Mouse (Mus musculus) right cerebral cortex, adult 18-20 months (tissue): ENCODE data around the gene Gm6588.
"Not testable (repeated sequence)": the region's sequence is repeated elsewhere in the genome, so short reads cannot be mapped to it uniquely, and the experiment has no call there.

Experiments used
- DNase-seq: peaks from one replicate; pipeline ENCODE4 v3.0.0; 2022; ENCODE audit warnings: mixed read lengths

The Gm6588 gene

DNA sequence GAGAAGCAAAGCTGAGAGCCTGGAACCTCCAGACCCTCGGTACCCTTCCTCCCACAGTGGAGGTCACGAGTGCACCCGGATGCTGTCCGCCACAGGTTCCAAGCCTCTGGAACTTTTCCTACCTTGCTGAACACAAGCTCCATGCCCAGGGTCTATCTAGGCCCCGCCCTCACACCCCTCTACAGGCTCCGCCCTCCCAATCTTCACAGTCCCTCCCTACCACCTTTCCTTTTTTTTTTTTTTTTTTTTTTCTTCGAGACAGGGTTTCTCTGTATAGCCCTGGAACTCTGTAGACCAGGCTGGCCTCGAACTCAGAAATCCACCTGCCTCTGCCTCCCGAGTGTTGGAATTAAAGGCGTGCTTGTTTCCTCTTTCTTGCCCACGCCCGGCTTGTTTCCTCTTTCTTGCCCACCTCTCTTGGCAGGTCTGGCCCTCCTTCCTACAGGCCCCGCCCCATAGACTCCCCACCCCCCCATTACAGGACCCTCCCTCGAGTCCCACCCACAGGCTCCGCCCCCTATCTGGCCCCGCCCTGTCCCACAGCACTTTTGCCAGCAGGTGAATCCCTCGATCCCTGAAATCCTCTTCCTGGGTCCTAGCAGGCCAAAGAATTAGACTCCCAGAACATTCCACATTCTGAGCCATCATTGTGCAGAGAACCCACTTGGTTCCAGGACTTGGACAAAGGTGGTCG is at the start of gene Gm6588:
Gm6588 (plus strand) TSS at position 680 of the 694 bp plus-strand sequence.
- no peak for DNase-seq

DNA sequence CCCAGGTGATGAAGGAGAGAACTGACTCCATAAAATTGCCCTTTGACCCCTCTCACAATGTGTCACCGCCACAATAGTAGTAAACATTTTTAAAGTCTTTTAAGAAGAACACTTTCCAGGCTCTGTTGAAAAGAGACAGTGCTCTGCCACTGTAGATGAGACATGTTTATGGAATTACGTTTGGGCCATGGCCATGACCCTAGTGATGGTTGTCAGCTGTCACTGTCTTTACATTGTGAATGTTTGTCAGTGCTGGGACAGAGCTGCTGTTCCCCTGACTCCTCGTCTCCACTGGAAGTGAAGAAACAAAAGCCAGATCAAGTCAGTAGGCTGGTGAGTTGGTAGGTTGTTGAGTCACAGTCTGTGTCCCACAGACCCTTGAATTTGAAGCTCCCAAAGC is 46.8 kb upstream of the Gm6588 start:
- DNase-seq: no peak

DNA sequence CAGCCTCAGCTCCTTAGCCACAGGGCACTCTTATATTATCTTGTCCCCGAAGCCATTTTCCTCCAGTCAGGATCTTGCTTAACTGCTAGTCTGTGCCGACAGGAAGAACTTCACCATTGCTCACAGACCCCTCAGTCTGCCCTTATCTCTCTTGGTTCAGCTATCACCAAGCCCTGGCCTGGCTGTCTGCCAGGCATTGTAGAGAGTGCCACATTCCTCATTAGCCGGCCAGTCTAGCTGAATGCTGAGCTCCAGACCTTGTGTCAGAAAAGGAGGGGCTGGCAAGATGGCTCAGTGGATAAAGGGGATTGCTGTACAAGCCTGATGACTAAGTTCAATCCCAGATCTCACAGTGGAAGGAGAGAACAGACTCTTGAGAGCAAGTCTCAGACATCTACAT is 43.2 kb upstream of the Gm6588 start:
- DNase-seq: no peak

DNA sequence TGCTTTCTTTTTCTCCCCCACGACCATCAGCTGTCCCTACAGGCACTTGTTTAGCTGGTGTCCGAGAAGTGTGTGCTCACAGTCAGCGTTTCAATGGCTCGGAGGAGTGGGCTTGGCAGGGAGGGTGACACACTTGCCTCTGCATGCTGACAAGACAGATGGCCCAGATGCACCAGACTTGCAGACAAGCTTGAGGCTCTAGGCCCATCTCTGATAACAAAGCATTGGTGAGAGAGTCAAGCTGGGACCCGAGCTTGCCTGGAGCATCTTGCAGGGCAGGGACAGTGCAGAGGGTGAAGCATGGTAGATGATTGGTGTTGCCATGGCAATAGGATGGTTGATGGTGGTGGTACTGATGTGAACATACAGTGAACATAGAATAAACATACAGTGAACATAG is 40.0 kb upstream of the Gm6588 start:
- DNase-seq: no peak

DNA sequence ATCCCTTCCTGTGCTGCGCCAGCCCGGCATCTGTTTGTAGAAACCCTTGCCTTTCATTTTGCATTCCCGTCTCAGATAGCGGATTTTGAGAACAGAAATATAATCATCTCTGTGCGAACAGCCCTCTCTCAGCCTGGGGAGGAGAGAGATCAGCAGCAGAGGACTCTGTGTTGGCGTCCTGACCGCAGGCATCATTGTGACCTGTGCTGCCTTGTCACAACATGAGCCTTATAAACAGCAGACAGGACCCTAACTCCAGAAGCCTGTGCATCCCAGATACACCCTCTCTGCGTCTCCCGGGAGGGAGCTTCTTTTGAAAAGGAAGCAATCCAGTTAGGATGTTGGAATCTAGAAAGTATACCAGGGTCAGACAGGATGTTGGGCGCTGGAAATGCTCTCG is 38.2 kb upstream of the Gm6588 start:
- no peak for DNase-seq

DNA sequence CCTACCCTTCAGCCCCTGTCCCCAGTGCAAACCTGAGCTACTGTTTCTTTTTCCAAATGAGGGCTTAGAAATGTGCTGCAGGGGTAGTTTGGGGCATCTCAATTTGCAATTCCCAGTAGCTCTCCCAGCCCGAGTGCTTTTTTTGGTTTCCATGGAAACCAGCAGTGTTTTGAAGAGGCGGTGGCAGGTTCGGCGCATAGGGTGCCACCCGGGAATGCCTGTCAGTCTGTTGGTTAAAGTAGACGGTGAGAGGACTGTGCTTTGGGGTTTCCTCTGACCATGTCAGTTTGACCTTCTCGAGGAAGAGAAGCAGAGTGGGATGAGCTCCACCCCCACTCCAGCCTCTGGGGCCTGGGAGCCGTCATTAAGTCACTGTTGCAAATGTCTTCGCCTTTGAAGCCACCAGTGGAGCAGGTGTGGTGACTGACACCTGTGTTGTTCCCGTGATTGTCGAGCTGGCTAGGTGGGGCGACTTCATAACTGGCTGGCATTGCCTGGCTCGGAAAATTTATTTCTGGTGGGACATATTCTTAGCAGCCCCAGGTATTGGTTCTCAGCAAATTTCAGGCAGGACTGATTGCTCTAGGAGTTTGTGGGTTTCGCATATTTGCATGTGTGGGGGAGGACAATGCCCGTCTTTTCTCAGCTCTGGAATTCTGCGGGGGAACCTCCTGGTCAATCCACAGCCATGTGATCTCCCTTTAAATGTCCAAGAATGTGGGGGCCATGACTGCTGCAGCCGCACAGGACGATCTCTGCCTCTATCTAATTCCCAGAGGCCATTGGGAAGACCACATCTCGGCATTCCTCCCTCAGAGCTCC is 37.5 kb upstream of the Gm6588 start:
- DNase-seq: peak; percentile 85

DNA sequence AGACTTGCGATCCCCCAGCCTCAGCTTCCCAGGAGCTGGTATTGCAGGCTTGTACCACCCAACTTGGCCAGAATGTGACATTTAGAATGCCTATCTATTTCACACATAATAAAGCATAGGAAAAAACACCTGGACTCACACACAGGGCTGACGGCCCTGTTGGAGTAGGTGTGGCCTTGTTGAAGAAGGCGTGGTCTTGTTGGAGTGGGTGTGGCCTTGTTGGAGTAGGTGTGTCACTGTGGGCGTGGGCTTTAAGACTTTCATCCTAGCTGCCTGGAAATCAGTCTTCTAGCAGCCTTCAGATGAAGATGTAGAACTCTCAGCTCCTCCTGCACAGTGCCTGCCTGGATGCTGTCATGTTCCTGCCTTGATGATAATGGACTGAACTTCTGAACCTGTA is 36.4 kb upstream of the Gm6588 start:
- not testable (repeated sequence) for DNase-seq

DNA sequence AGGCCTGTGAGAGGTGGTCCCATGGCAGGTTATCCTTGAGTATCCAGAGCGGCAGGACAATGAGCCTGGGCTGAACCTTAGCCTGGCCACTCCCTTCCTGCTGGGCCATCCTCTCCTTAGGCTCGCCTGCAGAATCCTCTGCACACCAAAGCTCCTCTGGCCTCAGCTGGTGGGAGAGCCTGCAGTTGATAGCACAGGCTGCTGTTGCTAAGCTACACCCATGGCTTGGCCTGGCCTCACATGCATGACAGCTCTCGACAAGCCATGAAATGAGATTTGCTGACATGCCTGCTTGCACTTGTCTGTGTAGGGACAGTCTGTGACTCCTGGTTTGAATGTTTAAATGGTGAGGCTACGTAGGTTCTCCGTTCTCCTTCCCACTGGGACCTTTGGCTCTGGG is 32.6 kb upstream of the Gm6588 start:
- DNase-seq: no peak

DNA sequence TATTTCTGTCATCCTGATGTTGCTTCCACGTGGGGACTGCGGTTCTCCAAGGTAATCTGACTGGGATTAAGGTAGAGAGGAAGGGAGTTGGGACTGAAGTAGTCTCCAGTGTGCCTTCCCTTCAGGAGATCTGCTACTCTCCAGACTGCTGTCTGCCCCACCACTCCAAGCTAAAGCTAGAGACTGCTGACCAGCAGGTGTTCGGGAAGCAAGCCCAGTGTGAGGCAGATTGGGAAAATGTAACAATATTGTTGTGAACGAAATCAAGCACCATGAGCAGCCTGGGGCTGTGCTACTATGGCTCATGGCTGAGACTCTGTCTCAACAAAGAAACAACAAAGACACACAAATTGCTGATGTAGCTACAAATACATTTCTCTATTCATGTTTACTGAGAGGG is 31.2 kb upstream of the Gm6588 start:
- no peak for DNase-seq

DNA sequence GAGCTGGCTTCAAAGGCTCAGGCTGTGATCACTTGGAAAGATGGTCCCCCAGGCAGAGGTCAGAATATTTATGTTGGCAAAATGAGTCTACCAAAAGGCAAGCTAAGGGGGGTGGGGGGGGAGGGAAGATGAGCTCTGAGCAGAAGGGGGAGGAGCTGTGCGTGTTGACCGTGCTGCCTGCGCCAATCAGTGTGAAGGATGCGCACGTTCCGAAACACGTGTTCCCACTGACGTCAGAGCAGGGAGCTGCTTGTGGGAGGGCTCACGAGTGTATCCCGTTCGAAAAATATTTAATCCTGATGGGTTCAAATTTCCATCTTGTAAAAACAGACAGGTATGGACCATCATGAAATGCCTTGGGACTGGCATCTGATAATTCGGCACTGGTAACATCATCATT is 29.7 kb upstream of the Gm6588 start:
- DNase-seq: no peak

DNA sequence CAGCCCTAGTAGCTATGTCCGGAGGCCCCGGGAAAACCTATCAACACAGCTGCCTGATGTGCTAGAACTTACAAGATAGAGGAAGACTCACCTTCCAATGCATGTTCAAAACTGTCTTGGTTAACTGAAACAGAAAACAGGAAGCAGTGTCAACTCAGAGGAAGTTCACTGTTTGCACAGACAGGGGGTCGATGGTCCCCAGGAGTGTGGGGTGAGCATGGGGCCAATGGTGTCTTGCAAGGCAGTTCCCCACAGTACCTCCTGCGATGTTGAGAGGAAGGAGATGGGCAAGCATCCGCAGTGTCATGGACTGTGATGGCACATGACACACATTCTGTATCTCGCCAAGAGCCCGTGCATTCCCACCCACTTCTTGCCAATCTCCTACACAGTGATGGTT is 22.6 kb upstream of the Gm6588 start:
- DNase-seq: no peak

DNA sequence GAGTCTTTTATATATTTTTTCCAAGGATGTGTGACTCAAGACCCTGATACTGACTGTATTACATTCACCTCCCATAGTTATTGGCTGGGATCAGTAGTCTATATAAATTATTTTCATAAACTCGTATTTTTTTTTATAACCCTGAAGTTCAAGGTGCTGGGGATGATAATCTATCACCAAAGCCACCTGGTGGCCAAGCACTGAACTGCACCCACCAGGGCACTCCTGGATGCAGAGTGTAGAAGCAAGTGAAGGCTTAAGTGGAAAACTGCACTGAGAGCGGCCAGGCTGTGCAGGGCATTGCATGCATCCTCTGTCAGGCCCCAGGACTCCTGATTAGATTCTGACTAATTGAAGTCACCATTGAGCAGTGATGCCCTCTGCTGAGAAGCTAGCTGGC is 21.9 kb upstream of the Gm6588 start:
- peak; percentile 63 for DNase-seq

DNA sequence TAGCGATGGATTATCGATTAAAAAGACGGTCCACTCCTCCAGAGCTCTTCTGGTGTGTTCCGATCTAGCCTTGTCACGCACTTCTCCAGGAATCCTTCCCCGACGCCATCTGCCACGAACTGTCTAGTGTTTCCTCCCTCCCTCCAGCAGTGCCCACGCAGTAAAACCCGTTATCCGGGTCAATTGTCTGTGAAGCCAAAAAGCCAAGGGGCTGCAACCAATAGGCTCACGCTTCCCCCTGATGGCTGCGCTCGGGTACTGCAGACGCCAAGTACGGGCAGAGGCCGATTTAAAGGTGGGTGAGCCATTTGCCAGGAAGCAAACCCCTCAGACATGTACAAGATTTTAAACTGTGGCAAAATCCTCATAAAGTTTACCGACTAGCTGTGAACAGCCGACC is 20.3 kb upstream of the Gm6588 start:
- DNase-seq: peak; percentile 58

DNA sequence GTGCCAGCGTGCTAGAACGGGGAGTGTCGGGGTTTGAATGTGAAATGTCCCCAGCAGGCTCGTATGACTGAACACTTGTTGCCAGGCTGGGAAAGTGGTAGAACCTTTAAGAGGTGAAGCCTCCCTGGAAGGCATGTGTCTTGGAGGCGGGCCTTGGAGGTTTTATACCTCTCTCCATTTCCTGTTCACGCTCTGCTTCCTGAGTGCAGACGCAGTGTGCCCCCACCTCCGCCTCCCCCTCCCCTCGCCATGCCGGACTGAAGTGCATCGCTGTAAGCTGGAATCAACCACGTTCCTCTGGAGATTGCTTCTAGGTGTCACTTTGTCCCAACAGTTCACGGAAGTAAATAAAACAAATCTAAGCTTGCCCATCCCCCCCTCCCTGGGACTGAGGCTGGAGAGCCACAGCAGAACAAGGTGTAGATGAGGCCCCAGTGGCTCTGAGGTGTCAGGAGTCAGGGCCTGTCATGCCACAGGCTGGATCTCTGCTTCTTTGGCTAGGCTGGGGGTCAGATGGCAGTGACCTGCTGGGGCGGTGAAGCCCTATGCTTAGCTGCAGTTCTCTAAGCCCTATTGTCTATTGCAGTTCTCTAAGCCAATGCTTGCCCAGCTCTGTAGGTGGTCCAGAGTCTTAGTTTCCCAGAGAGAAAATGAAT is 18.0 kb upstream of the Gm6588 start:
- no peak for DNase-seq

DNA sequence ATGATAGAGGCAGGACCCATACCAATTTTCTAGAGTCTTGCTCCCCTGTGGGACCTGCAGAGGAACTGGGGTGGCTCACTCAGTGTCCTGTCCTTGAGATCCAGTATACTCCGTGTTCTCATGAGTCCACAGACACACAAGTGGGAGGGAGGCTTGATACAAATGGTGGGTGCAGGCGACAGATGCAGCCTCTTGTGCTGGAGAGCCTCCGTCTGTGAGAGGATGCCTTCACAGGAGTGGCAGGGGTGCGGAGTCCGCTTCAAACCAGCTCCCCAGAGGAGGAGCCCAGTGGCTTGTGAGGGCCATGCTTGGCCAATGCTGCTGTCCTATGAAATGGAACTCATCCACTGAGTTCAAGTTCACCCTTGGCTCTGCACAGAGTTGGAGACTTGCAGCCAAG is 17.2 kb upstream of the Gm6588 start:
- peak; percentile 46 for DNase-seq

DNA sequence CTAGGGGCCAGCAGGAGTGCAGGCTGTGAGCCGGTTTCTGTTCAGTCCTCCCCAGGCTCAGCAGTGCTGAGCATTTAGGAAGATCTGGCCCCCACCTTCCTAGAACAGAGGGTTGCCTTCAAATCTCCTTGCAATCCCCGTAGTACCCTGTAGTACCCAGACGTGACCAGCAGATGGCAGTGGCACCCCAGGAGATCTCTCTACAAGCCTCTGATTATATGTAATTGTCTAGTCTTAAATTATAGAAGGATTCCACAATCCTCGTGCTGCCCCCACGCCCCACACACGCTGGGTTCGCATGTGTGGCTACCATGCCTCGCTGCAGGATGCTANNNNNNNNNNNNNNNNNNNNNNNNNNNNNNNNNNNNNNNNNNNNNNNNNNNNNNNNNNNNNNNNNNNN is 16.2 kb upstream of the Gm6588 start:
- DNase-seq: peak; percentile 80

DNA sequence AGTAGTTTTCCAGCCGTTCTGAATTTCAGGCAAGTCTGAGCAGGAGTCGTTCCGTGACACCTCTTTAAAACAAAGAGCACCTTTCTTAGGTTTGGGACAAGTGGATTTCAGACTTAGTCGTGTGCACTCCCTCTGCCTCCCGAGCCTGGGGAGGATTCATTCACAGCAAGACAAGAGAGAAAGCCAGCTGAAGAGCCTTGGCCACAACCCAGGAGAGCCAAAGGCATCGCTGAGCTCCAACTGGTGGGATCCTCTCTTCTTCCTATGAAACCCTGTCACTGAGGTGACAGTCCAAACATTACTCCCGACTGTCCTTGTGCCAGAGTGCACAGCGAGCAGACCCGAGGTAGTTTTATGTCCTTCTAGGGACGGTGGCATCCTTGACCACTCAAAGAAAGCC is 10.7 kb upstream of the Gm6588 start:
- DNase-seq: no peak

DNA sequence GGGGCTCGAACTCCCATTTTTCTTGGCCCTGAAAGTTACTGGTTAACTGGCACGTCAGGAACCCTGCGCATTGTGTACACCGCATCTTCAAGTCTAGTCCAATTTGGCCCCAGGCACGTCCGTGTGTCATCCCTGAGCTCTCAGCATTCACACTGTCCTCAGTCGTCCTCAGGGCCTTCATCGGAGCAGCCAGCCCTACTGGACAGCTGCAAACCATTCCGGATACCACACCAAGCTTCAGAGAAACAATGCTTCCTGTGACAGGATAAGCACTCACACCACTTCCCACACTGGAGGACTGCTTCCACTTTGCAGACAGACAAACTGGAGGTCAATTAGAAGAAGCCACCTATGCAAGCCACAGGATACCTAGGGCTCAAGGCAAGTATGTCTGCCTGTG is 3.9 kb downstream of the Gm6588 start:
- no peak for DNase-seq

DNA sequence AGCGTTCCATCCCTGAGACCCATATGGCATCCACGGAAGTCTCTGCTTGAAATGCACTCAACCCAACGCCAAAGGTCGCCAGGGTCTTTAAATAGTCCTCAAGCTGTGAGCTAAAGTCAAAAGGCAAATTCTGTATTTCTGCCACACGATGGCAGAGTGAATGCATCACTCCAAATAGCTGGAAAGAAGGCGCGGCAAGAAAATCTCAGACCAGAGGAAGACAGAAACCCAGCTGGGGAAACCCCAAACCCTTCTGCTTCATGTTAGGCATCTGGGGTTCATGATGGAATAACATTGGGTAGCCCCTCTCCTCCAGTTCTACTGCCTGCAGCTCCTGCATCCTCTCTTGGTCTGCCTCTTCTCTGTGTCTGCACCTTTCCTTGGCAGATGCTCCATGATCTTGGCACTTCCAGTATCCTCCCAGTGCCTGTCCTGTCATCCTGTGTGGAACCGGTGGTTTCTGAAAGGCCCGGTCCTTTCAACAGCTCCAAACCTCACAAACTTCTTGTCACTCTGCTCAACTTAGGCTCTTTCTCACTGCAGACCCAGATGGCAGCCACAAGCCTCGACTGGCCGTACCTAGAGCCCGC is 5.8 kb downstream of the Gm6588 start:
- no peak for DNase-seq

DNA sequence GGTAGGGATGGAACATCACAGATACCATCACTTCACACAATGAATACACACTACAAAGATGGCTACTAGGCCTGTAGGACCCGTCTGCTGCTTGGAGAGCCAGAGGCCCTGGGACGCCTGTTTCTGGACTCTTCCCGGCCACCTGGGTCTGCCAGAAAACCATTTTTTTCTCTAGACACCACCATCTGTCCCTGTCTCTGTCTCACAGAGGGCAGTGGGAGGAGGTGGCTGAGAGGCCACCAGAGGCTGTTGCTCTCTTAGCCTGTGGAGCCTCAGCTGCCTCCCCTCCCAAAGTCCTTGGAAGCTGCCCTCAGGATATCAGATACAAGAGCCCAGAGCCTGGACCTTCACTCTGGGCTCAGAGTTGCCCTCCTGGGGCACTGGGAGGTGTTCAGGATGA is 10.7 kb downstream of the Gm6588 start:
- DNase-seq: no peak

DNA sequence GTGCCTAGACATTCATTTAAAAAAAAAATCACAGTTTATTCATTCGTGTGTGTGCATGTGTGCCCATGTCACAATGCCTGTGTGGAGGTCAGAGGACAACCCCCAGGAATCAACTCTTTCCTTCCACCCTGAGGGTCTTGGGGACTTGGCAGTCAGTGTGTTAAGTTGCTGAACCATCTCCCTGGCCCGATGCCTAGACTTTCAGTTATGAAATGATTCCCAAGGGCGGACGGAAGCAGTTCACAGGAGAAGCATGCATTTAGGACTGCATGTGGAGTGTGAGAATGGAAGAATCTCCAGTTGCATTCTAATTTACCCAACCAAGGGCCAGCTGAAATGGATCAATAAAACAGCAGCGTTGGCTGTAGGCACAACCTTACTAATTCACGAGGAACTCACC is 17.1 kb downstream of the Gm6588 start:
- no peak for DNase-seq

DNA sequence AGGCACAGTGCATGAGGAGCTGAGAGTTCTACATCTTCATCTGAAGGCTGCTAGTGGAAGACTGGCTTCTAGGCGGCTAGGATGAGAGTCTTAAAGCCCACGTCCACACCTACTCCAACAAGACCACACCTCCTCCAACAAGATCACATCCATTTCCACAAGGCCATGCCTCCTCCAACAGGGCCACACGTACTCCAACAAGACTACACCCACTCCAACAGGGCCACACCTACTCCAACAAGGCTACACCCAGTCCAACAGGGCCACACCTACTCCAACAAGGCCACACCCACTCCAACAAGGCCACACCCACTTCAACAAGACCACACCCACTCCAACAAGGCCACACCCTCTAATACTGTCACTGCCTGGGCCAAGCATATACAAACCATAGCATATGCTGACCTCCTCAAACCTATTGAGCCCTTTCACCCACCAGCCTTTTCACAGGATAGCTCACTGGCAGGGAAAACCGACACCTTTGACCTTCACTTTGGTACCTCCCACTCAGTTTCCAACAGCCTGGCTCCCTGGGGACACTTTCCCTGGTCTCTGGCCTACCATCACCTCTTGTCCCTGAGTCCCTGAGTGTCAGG is 19.9 kb downstream of the Gm6588 start:
- DNase-seq: no peak

DNA sequence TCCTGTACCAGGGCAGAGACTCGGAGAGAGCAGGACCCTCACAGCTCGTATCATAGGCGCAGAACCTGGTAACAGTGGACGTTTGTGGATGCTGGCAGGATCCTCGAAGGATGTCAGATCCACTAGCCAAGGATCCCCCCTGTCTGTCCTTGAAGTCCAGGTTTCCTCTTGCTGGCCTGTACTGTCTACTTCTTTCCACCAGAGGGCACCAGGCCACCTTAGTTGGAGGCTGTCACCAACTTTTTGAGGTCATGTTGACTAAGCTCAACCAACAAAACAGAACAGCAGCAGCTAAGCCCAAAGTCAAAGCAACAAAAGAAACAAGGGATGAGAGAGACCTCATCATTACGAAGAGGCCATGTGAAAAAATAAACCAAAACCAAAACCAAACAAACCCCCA is 20.9 kb downstream of the Gm6588 start:
- peak; percentile 68 for DNase-seq
